Mouse (Mus musculus) mature B cell (primary cell): ENCODE data around the gene BC024978.

Source experiments
- in situ Hi-C: fragments of 300-500 bp; cut with MboI; formaldehyde crosslinking; loops from 2 replicates; pipeline ENCODE4 v1.14.3; 2019

Gene BC024978

GRCm38 (mm10) chr7:27195681-27196611 lies at the start of gene BC024978, which contains the start of gene Snrpa:
Gene BC024978 (plus strand): TSS chr7:27195781.
Gene Snrpa (minus strand): TSS chr7:27196271.
- in situ Hi-C loops = no loop called here

- in situ Hi-C loops = loop anchor here (10.0 kb wide), 1 partner anchor 82 kb away; the partner anchor contains the start of gene Coq8b
Measured at GRCm38 (mm10) chr7:27153205-27153764, 42.3 kb upstream of the BC024978 start, which contains the start of gene Cyp2t4. Gene Cyp2t4 (plus strand): TSS chr7:27153714.

- in situ Hi-C loops = loop anchor here (5.0 to 10.0 kb wide), 2 partner anchors 36 to 79 kb away; partner anchors contain the start of gene Coq8b
Measured at GRCm38 (mm10) chr7:27156005-27156404, 39.6 kb upstream of the BC024978 start.

- in situ Hi-C loops = loop anchor here (5.0 to 10.0 kb wide), 2 partner anchors 34 to 77 kb away; partner anchors contain the start of gene Coq8b
Measured at GRCm38 (mm10) chr7:27158171-27158570, 37.4 kb upstream of the BC024978 start.

GRCm38 (mm10) chr7:27159256-27159655 lies 36.3 kb upstream of the BC024978 start:
- in situ Hi-C loops = loop anchor here (5.0 to 10.0 kb wide), 2 partner anchors 33 to 76 kb away; partner anchors contain the start of gene Coq8b

- in situ Hi-C loops = loop anchor here (5.0 to 10.0 kb wide), 2 partner anchors 32 to 75 kb away; partner anchors contain the start of gene Coq8b
Measured at GRCm38 (mm10) chr7:27159882-27160281, 35.7 kb upstream of the BC024978 start.

GRCm38 (mm10) chr7:27160921-27161320 lies 34.7 kb upstream of the BC024978 start:
- in situ Hi-C loops = no loop called here

GRCm38 (mm10) chr7:27161744-27162143 lies 33.8 kb upstream of the BC024978 start:
- in situ Hi-C loops = no loop called here

- in situ Hi-C loops = no loop called here
Measured at GRCm38 (mm10) chr7:27162780-27163449, 32.7 kb upstream of the BC024978 start.

- in situ Hi-C loops = no loop called here
Measured at GRCm38 (mm10) chr7:27163450-27163805, 32.2 kb upstream of the BC024978 start.

- in situ Hi-C loops = no loop called here
Measured at GRCm38 (mm10) chr7:27164112-27164947, 31.3 kb upstream of the BC024978 start.

GRCm38 (mm10) chr7:27165007-27165655 lies 30.4 kb upstream of the BC024978 start:
- in situ Hi-C loops = no loop called here

GRCm38 (mm10) chr7:27165696-27166095 lies 29.9 kb upstream of the BC024978 start:
- in situ Hi-C loops = no loop called here

GRCm38 (mm10) chr7:27166229-27166613 lies 29.4 kb upstream of the BC024978 start:
- in situ Hi-C loops = no loop called here

GRCm38 (mm10) chr7:27166614-27167474 lies 28.7 kb upstream of the BC024978 start, which contains the start of gene Egln2:
Gene Egln2 (minus strand): TSS chr7:27166802.
- in situ Hi-C loops = no loop called here

GRCm38 (mm10) chr7:27167475-27168094 lies 28.0 kb upstream of the BC024978 start:
- in situ Hi-C loops = no loop called here

GRCm38 (mm10) chr7:27168371-27168770 lies 27.2 kb upstream of the BC024978 start:
- in situ Hi-C loops = no loop called here

- in situ Hi-C loops = no loop called here
Measured at GRCm38 (mm10) chr7:27170981-27171380, 24.6 kb upstream of the BC024978 start.

- in situ Hi-C loops = no loop called here
Measured at GRCm38 (mm10) chr7:27174496-27174895, 21.1 kb upstream of the BC024978 start.
